Mouse (Mus musculus) CD4-positive, CD25-positive, alpha-beta regulatory T cell, adult 4 months (primary cell): Measurements from ENCODE around the gene Llcfc1. TPM values are rescaled to one million over a fixed set of nuclear protein-coding genes. Genes with fewer than 3 reads are reported as not detected.

Experiments used
- ATAC-seq: one replicate; pipeline ENCODE4 v1.8.0; 2017
- polyA plus RNA-seq, 2 experiments: library from polyadenylated mRNA; unstranded; fragments of 100-300 nt; shearing (Covaris generic); gene quantifications; one replicate each; pipeline ENCODE4 v1.2.1; 2017

Llcfc1 gene
- polyA plus RNA-seq, 2 experiments from 2014 or later, result not detected

GRCm38 (mm10) chr6:41706275-41706674 lies 22.0 kb downstream of the Llcfc1 start:
- no peak for ATAC-seq

GRCm38 (mm10) chr6:41710281-41710680 lies 26.1 kb downstream of the Llcfc1 start:
- no peak for ATAC-seq

GRCm38 (mm10) chr6:41721430-41721829 lies 37.2 kb downstream of the Llcfc1 start:
- no peak for ATAC-seq

GRCm38 (mm10) chr6:41727989-41728609 lies 43.9 kb downstream of the Llcfc1 start:
- no peak for ATAC-seq

- ATAC-seq, result no peak
Measured at GRCm38 (mm10) chr6:41734719-41735470, 50.7 kb downstream of the Llcfc1 start.

Other genes starting within 250 kb of the Llcfc1 start
- gene Gm10334, start 238.3 kb upstream of the Llcfc1 start, polyA plus RNA-seq, result not detected
- gene Prss1, start 225.5 kb upstream of the Llcfc1 start, polyA plus RNA-seq, result not detected
- gene Prss2, start 162.6 kb upstream of the Llcfc1 start, polyA plus RNA-seq, result 1 to 10 TPM; 2.0 to 3.1 TPM
- 10 to 100 TPM; 12.2 to 16.1 TPM for gene Ephb6, start 78.9 kb upstream of the Llcfc1 start, polyA plus RNA-seq
- gene Trpv6, start 48.0 kb upstream of the Llcfc1 start, polyA plus RNA-seq, result under 1 TPM; 0.22 to 0.61 TPM
- gene Trpv5, start 3.7 kb upstream of the Llcfc1 start, polyA plus RNA-seq, result not detected
- gene Kel, start 19.9 kb downstream of the Llcfc1 start, polyA plus RNA-seq, result not detected
- under 1 TPM in 1 of 2 experiments, not detected in 1; 0.15 TPM for gene Olfr459, start 90.7 kb downstream of the Llcfc1 start, polyA plus RNA-seq
- gene Pip, start 163.1 kb downstream of the Llcfc1 start, polyA plus RNA-seq, result not detected
- gene Sval2, start 168.6 kb downstream of the Llcfc1 start, polyA plus RNA-seq, result not detected